In genomic region chr1:186909518-186910105, GRCm38 (mm10) we compare ENCODE assay signal across 33 mouse cellular contexts. TPM values are rescaled to one million over a fixed set of nuclear protein-coding genes. Genes with fewer than 3 reads are reported as not detected.
DNase-seq lines count a peak whose midpoint lies in the region; ATAC-seq and TF ChIP-seq lines count a peak whose summit lies in the region.
"Had no signal": no experiment of that assay in that cellular context is flagged by ENCODE, and none has a peak within 500 bp of the region (broad histone marks: within the 10 kb centered on the region; RNA-seq: fewer than 3 reads in every experiment).

No protein-coding gene starts in this region.

- no peaks in the 10 kb centered on the region for H3K4me1 ChIP-seq in kidney, embryonic 14.5 days (ENCODE audit: control insufficient read depth, insufficient read depth, low read length)
- peaks cover 11% of the 10 kb centered on the region for H3K4me1 ChIP-seq in forebrain, embryonic 16.5 days (replicated peaks; ENCODE audit: control insufficient read depth, insufficient read depth, low read length)
- H3K4me1 ChIP-seq in embryonic facial prominence, embryonic 10.5 days = no peaks in the 10 kb centered on the region
- H3K4me1 ChIP-seq: midbrain, embryonic 10.5 days had no signal

- peaks cover 3% of the 10 kb centered on the region; the same call in 1 of the 2 replicates for H3K27me3 ChIP-seq in kidney, embryonic 14.5 days (ENCODE audit: control insufficient read depth, insufficient read depth, low read length)
- no peaks in the 10 kb centered on the region; the same call in 1 of the 2 replicates for H3K27me3 ChIP-seq in forebrain, embryonic 16.5 days (replicated peaks; ENCODE audit: control insufficient read depth, insufficient read depth, low read length)
- no peaks in the 10 kb centered on the region for H3K27me3 ChIP-seq in embryonic facial prominence, embryonic 10.5 days (replicated peaks; ENCODE audit: low read depth, poor library complexity, severe bottlenecking)

- no peak for DNase-seq in kidney, postnatal 25 days
- peak; percentile 16 to 25 for DNase-seq in layer of hippocampus, adult 2 months (ENCODE audit: low spot score in 2 of 2)
- peak; percentile 8 to 20 for DNase-seq in layer of hippocampus, postnatal 36 days
- DNase-seq in thymus, postnatal 14 days = no peak
- no peak for DNase-seq in embryonic facial prominence, embryonic 10.5 days (ENCODE audit: low spot score)
- DNase-seq: adrenal gland, adult 8-10 months; B cell, adult 2 months; cerebellum, adult 11 months; cerebellum, adult 9-10 months; gastrocnemius, postnatal 36 days; heart, adult 18-20 months; heart, postnatal 36 days; kidney, adult 8-10 months; kidney, postnatal 36 days; liver; lung, embryonic 14.5 days; right cerebral cortex, postnatal 25 days; thymus, postnatal 25 days had no signal

- TF ChIP-seq CTCF in layer of hippocampus, adult 2 months (conservative IDR thresholded peaks at IDR 0.05) = no peak

- no peaks in the 10 kb centered on the region for H3K9me3 ChIP-seq in kidney, embryonic 14.5 days (ENCODE audit: control insufficient read depth, low read length)
- H3K9me3 ChIP-seq in forebrain, embryonic 16.5 days (ENCODE audit: control insufficient read depth, low read length) = no peaks in the 10 kb centered on the region
- no peaks in the 10 kb centered on the region for H3K9me3 ChIP-seq in embryonic facial prominence, embryonic 10.5 days
- H3K9me3 ChIP-seq: hindbrain, embryonic 13.5 days; midbrain, embryonic 10.5 days had no signal

- no peak overlapping the region for H3K4me3 ChIP-seq in kidney, embryonic 14.5 days (ENCODE audit: low read length)
- no peak overlapping the region for H3K4me3 ChIP-seq in forebrain, embryonic 16.5 days (replicated peaks; ENCODE audit: low read length)
- no peak overlapping the region for H3K4me3 ChIP-seq in layer of hippocampus, adult 2 months
- no peak overlapping the region for H3K4me3 ChIP-seq in embryonic facial prominence, embryonic 10.5 days
- H3K4me3 ChIP-seq: erythroblast, embryonic 14.5 days; hindbrain, embryonic 13.5 days; midbrain, embryonic 10.5 days had no signal

- WGBS in kidney, embryonic 14.5 days = 51% methylated on average over 9 of the region's 9 CpGs
- WGBS in forebrain, embryonic 16.5 days = 56% methylated on average over 9 of the region's 9 CpGs
- 81% methylated on average over 9 of the region's 9 CpGs for WGBS in embryonic facial prominence, embryonic 10.5 days

- ATAC-seq in kidney, embryonic 14.5 days (ENCODE audit: low FRiP score, low TSS enrichment) = peak; percentile 39; the same call in 1 of the 2 replicates
- peak; percentile 84 for ATAC-seq in forebrain, embryonic 16.5 days
- ATAC-seq: intestine, embryonic 16.5 days; midbrain, embryonic 16.5 days had no signal

- no peaks in the 10 kb centered on the region for H3K36me3 ChIP-seq in kidney, embryonic 14.5 days (ENCODE audit: control insufficient read depth, insufficient read depth, low read length)
- H3K36me3 ChIP-seq in forebrain, embryonic 16.5 days (ENCODE audit: control insufficient read depth, insufficient read depth) = no peaks in the 10 kb centered on the region
- no peaks in the 10 kb centered on the region for H3K36me3 ChIP-seq in embryonic facial prominence, embryonic 10.5 days (replicated peaks)
- H3K36me3 ChIP-seq: hindbrain, embryonic 13.5 days; midbrain, embryonic 10.5 days had no signal

- H3K4me2 ChIP-seq in kidney, embryonic 14.5 days (replicated peaks; ENCODE audit: low read depth, low read length) = no peak overlapping the region
- H3K4me2 ChIP-seq in forebrain, embryonic 16.5 days (ENCODE audit: low read length) = no peak overlapping the region
- H3K4me2 ChIP-seq: heart, embryonic 11.5 days; hindbrain, embryonic 13.5 days; lung, embryonic 14.5 days had no signal

- H3K9ac ChIP-seq in kidney, embryonic 14.5 days (ENCODE audit: low read depth, low read length) = no peak overlapping the region
- no peak overlapping the region for H3K9ac ChIP-seq in forebrain, embryonic 16.5 days (replicated peaks; ENCODE audit: low read depth, low read length)
- H3K9ac ChIP-seq: hindbrain, embryonic 13.5 days; liver, embryonic 14.5 days; lung, embryonic 14.5 days had no signal

- H3K27ac ChIP-seq in kidney, embryonic 14.5 days (ENCODE audit: low read depth, low read length) = no peak overlapping the region
- no peak overlapping the region for H3K27ac ChIP-seq in forebrain, embryonic 16.5 days (ENCODE audit: low read length)
- no peak overlapping the region for H3K27ac ChIP-seq in layer of hippocampus, adult 2 months
- H3K27ac ChIP-seq in embryonic facial prominence, embryonic 10.5 days (replicated peaks) = no peak overlapping the region
- H3K27ac ChIP-seq: hindbrain, embryonic 13.5 days; liver, embryonic 14.5 days; midbrain, embryonic 10.5 days had no signal

RNA-seq across cellular contexts. Expression of gene D1Pas1, which starts 57.6 kb away (rescaled TPM):
- not detected in 2 replicates for polyA plus RNA-seq in kidney, embryonic 14.5 days (2014; fragmentation: Nextera tagmentation; extraction: Ambion mirVana)
- not detected in 2 replicates for polyA plus RNA-seq in forebrain, embryonic 16.5 days (2015; fragmentation: Nextera tagmentation; extraction: Ambion mirVana)
- under 1 TPM in 1 of 2 experiments, not detected in 1; 0.10 TPM for total RNA-seq in layer of hippocampus, adult 2 months (2021)
- not detected for total RNA-seq in layer of hippocampus, postnatal 36 days (2021)
- 0.15 and 0.16 TPM in 2 replicates for polyA plus RNA-seq in embryonic facial prominence, embryonic 10.5 days (2016; fragmentation: Nextera tagmentation; extraction: Ambion mirVana)
- total RNA-seq: adrenal gland, adult 8-10 months; common myeloid progenitor, adult 5-6 weeks; gastrocnemius, postnatal 36 days; heart, postnatal 36 days; left cerebral cortex, adult 18-20 months; megakaryocyte progenitor cell, adult 5-6 weeks had no signal
- polyA plus RNA-seq: embryonic facial prominence, embryonic 14.5 days; erythroblast, embryonic 14.5 days; liver, embryonic 14.5 days; lung, embryonic 14.5 days; neural tube, embryonic 11.5 days; stomach, embryonic 16.5 days had no signal

Comparison
In these comparisons a context has a peak if more than half of its experiments do, and no peak if none do; other contexts are left out.
1. DNase-seq: peak in layer of hippocampus, adult 2 months (2 of 2) and layer of hippocampus, postnatal 36 days (2 of 2); none in kidney, postnatal 25 days (0 of 2), thymus, postnatal 14 days (single experiment) and embryonic facial prominence, embryonic 10.5 days (single experiment).